Mouse (Mus musculus): ENCODE data around the gene Astn2.
A peak's percentile ranks its signal among the peaks of the same experiment; 100 is the strongest.

Gene Astn2

DNA sequence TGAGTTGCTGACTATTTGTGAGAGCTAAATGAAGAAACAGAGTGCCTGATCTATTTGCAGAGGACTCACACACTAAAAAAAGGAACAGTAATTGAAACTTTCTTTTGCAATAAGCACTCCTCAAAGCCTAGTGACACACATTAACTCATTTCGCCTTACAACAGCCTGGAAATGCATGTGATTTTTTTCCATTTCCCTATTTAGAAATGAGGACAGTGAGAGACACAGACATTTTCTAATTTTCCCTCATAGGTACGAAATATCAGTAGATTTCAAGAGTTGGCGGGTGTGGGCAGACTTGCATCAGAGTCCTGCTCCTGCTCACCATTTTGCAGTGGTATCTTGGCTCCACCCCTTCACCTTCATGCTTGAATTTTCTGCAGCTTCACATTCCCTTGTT is 233.6 kb downstream of the Astn2 start:
- no peak for DNase-seq (ENCODE audit: low spot score)

DNA sequence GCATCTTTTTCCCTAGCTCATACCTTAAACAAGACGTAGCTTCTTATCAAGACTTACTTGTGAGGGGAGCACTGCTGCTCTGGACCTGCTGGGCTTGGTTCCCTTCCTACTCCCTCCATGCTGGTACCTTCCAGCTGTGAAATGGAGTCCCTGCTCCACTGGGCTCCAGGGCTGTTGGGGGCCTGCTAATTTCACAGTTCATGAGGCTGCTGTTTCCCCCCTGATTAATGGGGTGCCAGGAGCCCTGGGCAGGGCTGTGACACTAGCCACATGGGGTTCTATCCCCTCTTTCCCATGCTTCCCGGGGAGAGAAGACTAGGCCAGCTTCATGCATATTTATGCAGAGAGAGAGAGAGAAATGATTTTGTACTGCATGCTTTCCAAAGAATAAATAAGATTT is 234.9 kb downstream of the Astn2 start:
- no peak for DNase-seq (ENCODE audit: low spot score)

DNA sequence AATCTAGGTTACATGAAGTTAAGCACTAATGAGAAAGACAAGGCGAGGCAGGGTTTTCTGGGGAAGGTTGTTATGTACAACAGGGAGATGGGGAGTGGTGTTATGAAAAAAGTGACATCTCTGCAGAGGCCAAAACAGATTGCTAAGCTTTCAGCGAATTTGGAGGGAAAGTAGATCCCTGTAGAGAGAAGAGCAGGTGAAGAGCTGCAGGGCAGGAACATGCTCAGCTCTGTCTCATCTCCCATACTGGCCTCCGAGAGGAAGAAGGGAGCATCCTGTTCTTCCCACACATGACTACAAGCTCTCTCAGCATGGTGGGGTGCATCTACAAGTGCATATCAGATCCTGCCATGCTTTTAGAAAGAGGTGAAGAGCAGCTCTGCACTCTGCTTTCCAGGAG is 245.7 kb downstream of the Astn2 start:
- no peak for DNase-seq (ENCODE audit: low spot score)

DNA sequence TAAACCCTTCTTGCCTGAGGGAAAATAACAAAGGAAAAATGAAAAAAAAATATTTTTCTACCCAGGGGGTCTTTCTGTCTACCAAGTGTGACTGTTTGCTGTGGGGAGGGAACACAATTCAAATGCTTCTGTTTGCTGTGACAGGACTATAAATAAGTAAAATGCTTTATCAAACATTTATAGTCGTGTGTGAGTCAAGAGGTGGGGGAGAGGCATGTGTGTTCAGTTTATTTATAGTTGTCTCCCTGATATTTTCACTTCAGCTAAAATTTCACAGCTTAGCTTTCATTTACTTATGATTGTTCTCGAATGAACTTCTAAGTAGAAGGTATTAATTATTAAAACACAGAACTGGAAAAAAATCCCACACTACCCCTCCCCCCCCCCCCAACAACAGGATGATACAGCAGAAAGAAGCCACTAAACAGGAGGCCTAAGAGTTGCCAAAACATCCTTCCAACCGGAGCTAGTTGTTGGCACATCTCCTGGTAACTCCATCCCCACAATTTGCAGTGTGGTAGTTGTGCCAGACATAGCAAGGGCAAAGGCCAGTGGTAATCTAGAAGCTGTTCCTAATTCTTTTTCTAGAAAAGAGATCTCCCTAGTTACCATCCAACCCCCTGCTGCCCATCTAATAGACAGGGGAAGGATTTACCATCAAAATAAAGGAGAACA is 246.8 kb downstream of the Astn2 start:
- no peak for DNase-seq (ENCODE audit: low spot score)

DNA sequence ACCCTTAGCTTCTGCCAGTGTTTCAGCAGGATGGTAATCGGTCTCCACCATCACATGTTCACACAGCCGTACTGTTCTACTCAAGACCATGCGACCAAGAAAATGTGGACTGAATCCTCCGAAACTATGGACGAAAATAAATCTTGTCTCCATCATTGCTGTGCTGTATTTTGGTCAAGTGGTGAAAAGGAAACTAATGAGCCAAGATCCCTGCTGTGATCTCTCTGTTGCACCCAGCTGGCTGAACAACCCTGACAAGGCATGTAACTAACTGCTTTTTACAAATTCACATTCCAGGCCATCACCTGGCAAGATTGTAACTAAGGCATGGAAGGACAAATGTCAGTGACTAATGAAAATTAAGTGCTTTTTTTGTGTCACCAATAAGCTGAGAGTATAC is 257.9 kb downstream of the Astn2 start:
- DNase-seq (ENCODE audit: low spot score), result no peak

GRCm38 (mm10) chr4:66126181-66126580 is 278.2 kb downstream of the Astn2 start:
- DNase-seq (ENCODE audit: low spot score), result no peak

- DNase-seq (ENCODE audit: low spot score), result no peak
Measured at GRCm38 (mm10) chr4:66122766-66123358, 281.5 kb downstream of the Astn2 start.

- DNase-seq (ENCODE audit: low spot score), result no peak
Measured at GRCm38 (mm10) chr4:66114243-66114642, 290.2 kb downstream of the Astn2 start.

DNA sequence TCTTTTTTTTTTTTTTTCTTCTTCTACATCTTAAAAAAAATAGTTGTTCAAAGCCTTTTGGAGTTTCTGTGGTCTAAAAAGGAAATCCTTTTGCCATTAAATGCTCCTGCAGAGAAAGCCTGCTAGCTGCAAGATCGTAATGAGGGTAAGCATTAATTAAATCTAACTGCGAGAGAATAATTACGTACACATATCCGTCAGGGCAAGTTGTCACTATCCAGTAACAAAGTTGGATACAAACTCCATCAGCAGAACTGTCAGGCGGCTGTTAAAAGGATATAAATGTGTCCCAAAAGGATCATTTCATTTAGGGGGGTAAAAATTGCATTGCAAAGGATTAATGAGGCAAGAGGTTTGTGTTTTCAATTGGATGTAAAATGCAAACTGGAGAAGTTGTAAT is 302.4 kb downstream of the Astn2 start:
- peak; percentile 2 for DNase-seq (ENCODE audit: low spot score)

DNA sequence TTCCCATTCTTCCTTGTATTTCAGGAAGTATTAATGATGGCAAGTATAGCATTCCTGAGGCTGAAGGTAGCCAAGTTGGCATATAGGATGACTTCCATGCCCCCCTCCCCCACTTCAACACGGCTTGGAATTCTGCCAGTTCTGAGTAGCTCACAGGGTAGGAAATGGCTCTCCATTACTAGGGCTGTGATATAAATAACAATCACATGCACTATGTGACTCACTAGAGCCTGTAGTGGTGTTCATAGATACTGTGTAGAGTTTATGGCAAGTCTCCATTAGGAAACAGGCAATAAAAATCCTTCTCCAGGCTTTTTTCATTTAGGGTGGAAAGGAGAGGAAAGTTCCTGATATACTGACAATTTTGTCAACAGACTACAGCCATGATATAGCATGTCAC is 306.8 kb downstream of the Astn2 start:
- no peak for DNase-seq (ENCODE audit: low spot score)

DNA sequence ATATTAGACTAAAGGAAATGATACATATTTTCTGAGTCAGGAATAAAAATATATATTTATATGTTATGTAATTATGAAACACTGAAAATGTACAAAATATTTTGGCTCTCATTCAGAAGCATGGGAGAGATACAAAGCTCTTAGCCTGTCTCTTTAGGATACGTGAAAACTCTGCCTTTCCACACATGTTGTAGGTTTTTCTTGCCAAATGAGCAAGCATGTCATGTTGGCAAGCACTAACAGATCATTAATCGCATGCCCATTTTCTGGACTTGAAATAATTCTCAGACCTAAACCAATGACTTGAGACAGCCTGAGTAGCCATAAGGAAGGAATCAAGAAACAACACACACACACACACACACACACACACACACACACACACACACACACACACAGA is 308.3 kb downstream of the Astn2 start:
- no peak for DNase-seq (ENCODE audit: low spot score)

GRCm38 (mm10) chr4:66057161-66057560 is 347.2 kb downstream of the Astn2 start:
- DNase-seq (ENCODE audit: low spot score), result no peak

GRCm38 (mm10) chr4:66055690-66056089 is 348.7 kb downstream of the Astn2 start:
- no peak for DNase-seq (ENCODE audit: low spot score)

DNA sequence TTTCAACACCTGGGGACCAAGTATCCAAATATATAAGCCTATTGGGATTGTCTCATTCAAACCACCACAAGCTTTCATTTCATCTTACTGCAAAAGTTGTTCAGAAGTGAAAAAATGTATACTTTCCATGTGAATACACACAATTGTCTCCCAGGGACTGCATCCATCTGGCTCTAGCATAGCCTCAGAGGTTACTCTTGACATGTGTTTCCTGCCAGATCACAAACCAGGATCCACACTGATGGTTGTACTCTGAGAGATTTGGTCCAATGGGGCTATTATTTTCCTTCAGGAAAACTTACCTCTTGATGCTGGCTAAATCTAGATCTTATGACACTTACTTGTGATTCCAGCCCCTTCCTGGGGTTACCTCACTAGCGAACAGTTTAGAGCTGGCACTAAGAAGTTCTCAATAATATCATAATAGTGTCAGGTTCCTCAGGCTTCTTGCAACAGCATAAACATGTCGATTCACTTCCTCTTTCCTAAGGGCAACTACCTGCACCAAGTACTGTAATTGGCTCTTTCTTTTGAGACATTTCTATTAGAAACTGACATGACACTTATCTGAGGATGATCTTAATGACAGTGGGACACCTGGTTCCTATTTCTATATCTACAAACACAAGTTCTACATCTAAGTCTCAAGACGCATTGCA is 361.3 kb downstream of the Astn2 start:
- DNase-seq (ENCODE audit: low spot score), result no peak

DNA sequence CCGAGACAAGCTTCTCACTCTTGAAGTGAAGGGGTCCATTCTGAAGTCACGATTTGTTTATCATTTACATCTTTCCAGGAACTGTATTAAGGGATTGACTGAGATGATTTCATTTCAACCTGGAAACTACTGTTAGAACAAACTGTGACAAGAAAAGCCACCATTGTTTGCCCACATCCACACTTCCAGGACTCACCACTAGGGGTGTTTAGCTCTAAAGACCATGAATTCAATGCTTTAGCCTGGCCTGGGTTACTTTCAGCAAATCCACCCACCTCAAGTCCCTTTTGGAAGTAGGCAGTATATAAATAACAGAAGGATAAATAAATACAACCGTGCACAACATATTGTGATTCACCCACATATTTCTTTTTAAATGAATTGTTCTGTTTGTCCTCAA is 370.6 kb downstream of the Astn2 start:
- peak; percentile 49 for DNase-seq (ENCODE audit: low spot score)

DNA sequence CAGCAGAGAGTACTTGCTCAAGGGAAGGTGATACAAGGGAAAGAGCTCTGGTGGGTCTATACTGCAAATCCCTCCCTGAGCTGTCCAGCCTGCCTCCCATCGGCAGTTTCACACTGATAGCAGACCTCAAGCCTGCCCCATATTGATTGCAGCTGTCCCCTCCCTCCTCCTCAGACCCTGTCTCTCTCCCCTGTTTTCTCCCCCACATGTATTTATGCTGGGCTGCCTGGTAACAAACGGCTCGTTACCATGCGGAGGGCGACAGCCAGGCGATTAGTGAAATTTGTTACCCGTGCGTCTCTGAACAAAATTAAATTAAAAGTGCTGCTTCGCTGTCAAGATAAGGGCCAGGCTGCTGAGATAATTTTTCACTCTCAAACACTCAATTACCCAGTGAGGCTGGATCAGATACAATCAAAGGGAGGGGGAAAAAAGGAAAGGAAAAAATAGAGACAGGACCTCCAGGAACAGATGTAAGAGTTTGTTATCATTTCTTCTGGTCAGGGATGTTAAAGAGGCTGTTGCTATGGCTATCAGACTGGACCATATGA is 373.0 kb downstream of the Astn2 start:
- DNase-seq (ENCODE audit: low spot score), result no peak

GRCm38 (mm10) chr4:66029901-66030300 is 374.5 kb downstream of the Astn2 start:
- no peak for DNase-seq (ENCODE audit: low spot score)

GRCm38 (mm10) chr4:66027866-66028265 is 376.5 kb downstream of the Astn2 start:
- no peak for DNase-seq (ENCODE audit: low spot score)

- DNase-seq (ENCODE audit: low spot score), result peak; percentile 67
Measured at GRCm38 (mm10) chr4:66025393-66026062, 378.9 kb downstream of the Astn2 start.

DNA sequence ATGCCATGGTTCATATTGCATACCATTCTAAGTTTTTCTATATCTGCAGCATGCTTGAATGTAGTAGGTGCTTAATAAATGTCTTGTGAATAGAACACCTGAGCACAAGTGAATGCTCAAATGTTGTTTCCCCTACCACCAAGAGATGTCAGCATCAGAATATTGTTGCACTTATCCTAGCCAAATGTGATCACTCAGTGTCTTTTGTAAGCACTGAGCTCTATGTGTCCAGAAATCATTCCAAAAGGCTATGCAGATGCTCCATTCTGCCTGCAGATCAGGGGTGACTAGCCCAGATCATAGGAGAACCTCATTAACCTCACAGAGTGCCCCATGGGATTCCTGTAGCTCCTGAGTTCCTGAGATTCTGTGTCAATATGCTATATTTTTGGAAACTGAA is 401.5 kb downstream of the Astn2 start:
- DNase-seq (ENCODE audit: low spot score), result no peak

DNA sequence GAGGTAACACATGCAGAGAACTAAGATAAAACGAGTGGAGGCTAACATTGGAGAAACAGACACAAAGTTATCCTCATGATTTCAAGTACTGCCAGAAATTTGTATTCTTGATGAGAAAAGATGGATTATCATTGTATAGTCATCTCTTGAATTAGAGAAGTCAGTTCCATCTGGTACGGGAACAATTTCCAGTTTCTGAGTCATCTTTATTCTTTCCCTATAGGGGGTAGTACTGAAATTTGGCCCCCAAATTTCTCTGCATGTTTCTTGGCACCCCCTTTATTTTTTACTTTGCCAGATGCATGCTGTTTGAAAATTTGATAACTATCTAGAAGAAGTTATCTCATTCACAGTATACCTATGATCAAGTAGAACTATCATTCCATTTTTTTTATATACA is 420.8 kb downstream of the Astn2 start:
- no peak for DNase-seq (ENCODE audit: low spot score)

DNA sequence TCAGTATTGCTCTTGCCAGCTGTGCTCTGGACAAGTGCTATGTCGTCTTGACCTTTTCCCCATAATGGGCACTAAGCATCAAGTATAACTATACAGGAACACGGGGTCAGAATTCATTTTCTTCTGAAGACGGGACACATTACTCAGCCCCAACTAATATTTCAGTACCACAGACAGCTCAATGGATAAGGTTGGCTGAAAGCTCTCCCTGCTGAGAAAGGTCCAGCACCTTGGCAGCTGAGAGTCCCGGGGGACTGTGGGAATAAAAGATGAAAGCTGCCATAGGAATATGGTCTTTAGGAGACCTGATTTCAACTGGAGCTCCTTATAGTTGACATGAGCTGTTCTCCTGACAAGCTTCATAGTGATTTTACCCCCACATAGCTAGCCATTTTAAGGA is 421.5 kb downstream of the Astn2 start:
- peak; percentile 35 for DNase-seq (ENCODE audit: low spot score)

DNA sequence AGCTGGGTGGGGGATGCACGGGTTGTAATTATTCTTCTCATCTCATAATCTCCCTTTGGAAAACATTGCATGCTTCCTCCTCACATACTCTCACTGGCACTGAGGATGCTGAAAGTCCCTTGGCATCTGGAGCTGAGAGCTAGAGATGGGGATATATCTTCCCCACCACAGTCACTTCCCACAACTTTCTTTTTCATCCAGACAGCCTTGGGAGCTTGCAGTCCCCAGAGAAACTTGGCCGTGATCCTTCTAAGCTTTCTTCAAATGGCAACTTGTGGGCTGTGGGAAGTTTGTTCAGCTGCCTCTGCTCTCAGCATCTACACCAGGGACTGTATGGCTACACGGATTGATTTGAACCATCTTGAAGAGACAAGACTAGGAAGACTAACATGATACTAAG is 428.2 kb downstream of the Astn2 start:
- DNase-seq (ENCODE audit: low spot score), result no peak
